Mouse (Mus musculus) embryonic fibroblast, embryonic 13.5 days (primary cell): ENCODE results near the gene Kmo.

Experiments
- CTCF ChIP-seq: IDR thresholded peaks from 2 replicates; pipeline ENCODE4 v1.5.1; 2011; ENCODE audit warnings: mild to moderate bottlenecking, control low read depth, low read length, moderate library complexity, borderline replicate concordance; ENCODE audit not compliant: insufficient read depth
- POLR2A ChIP-seq: IDR thresholded peaks from 2 replicates; pipeline ENCODE4 v1.6.1; 2011; ENCODE audit warnings: low read depth, mild to moderate bottlenecking, control low read depth, low read length, moderate library complexity

DNA sequence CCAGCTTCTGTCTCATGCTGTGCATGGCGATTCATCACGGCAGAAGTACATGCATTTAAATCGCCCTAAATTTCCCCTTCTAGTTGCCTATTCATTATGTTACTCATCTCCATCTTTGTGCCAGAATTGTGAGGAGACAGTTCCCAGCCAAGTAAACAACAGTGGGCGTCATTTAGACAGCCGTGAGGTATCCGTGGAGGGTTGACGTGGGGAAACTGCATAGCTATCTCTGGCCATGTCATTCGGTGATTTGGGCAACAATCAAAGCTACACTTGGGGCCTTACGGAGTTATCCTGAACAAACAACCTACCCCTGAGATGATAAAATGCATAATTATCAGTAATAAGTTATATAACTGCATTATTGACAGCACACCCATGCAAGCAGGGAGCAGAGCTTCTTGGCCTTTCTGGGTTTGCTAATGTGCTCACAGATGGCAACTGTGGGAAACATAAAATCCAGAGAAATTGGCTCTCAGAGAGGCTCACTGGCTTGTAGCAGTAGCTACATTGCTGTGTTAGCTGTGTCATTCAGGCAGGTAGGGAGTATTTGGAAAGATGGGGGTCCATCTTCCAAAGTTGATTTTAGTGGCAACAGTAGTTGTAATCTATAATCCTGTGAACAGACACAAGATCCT is 40.5 kb upstream of the Kmo start:
- TF ChIP-seq CTCF = no peak
- no peak for TF ChIP-seq POLR2A
